Mouse (Mus musculus): Measurements from ENCODE around the gene Sidt2. TPM values are rescaled to one million over a fixed set of nuclear protein-coding genes. Genes with fewer than 3 reads are reported as not detected.

Gene Sidt2
- polyA plus RNA-seq, 1 experiment from 2014 or later: 43.9 TPM

- WGBS: under 1% methylated on average over 15 of the region's 27 CpGs
- H3K4me2 ChIP-seq (ENCODE audit: low read length): peak overlapping the region; percentile 64
- H3K27ac ChIP-seq (replicated peaks in 1 of 2; ENCODE audit: control insufficient read depth in 1 of 2, insufficient read depth in 1 of 2, low read depth in 2 of 2, low read length in 2 of 2): peak overlapping the region; percentile 68 to 99; a peak in 3 of 4 replicates
- H3K9ac ChIP-seq (ENCODE audit: low read length): peak overlapping the region; percentile 98
- no peaks in the 10 kb centered on the region for H3K27me3 ChIP-seq (ENCODE audit: control insufficient read depth, insufficient read depth, low read length)
- H3K4me3 ChIP-seq (ENCODE audit: control insufficient read depth in 1 of 2, insufficient read depth in 1 of 2, low read depth in 1 of 2, low read length in 2 of 2): peak overlapping the region; percentile 85 to 90
- H3K36me3 ChIP-seq (ENCODE audit: control insufficient read depth, insufficient read depth, low read length): peaks cover 46% of the 10 kb centered on the region
- H3K9me3 ChIP-seq (ENCODE audit: control insufficient read depth, low read length): no peaks in the 10 kb centered on the region
- peaks cover 0 to 20% of the 10 kb centered on the region in 2 experiments; a peak in 2 of 4 replicates for H3K4me1 ChIP-seq (ENCODE audit: control insufficient read depth in 2 of 2, insufficient read depth in 2 of 2, low read length in 2 of 2)
- ATAC-seq (ENCODE audit: insufficient number of reproducible peaks, insufficient read depth, low FRiP score, low read depth): no peak; the same call in 1 of the 2 replicates
Measured at GRCm38 (mm10) chr9:45905811-45906237, 49.2 kb downstream of the Sidt2 start.

GRCm38 (mm10) chr9:45905196-45905595, 49.9 kb downstream of the Sidt2 start:
- H3K4me3 ChIP-seq (ENCODE audit: control insufficient read depth in 1 of 2, insufficient read depth in 1 of 2, low read depth in 1 of 2, low read length in 2 of 2): peak overlapping the region in 1 of 2 experiments; percentile 85; a peak in 3 of 4 replicates
- peaks cover 40% of the 10 kb centered on the region for H3K36me3 ChIP-seq (ENCODE audit: control insufficient read depth, insufficient read depth, low read length)
- no peaks in the 10 kb centered on the region for H3K9me3 ChIP-seq (ENCODE audit: control insufficient read depth, low read length)
- ATAC-seq (ENCODE audit: insufficient number of reproducible peaks, insufficient read depth, low FRiP score, low read depth): no peak
- peaks cover 0 to 20% of the 10 kb centered on the region in 2 experiments; a peak in 2 of 4 replicates for H3K4me1 ChIP-seq (ENCODE audit: control insufficient read depth in 2 of 2, insufficient read depth in 2 of 2, low read length in 2 of 2)
- peak overlapping the region; percentile 64 for H3K4me2 ChIP-seq (ENCODE audit: low read length)
- peak overlapping the region; percentile 98 for H3K9ac ChIP-seq (ENCODE audit: low read length)
- no peaks in the 10 kb centered on the region for H3K27me3 ChIP-seq (ENCODE audit: control insufficient read depth, insufficient read depth, low read length)
- WGBS: 52% methylated on average over 4 of the region's 4 CpGs
- H3K27ac ChIP-seq (replicated peaks in 1 of 2; ENCODE audit: control insufficient read depth in 1 of 2, insufficient read depth in 1 of 2, low read depth in 2 of 2, low read length in 2 of 2): no peak overlapping the region

- no peaks in the 10 kb centered on the region for H3K9me3 ChIP-seq (ENCODE audit: control insufficient read depth, low read length)
- H3K4me1 ChIP-seq (ENCODE audit: control insufficient read depth in 2 of 2, insufficient read depth in 2 of 2, low read length in 2 of 2): no peaks in the 10 kb centered on the region
- no peak overlapping the region for H3K4me3 ChIP-seq (ENCODE audit: control insufficient read depth in 1 of 2, insufficient read depth in 1 of 2, low read depth in 1 of 2, low read length in 2 of 2)
- H3K4me2 ChIP-seq (ENCODE audit: low read length): no peak overlapping the region
- H3K27me3 ChIP-seq (ENCODE audit: control insufficient read depth, insufficient read depth, low read length): no peaks in the 10 kb centered on the region
- peaks cover 97% of the 10 kb centered on the region for H3K36me3 ChIP-seq (ENCODE audit: control insufficient read depth, insufficient read depth, low read length)
- ATAC-seq (ENCODE audit: insufficient number of reproducible peaks, insufficient read depth, low FRiP score, low read depth): no peak
- H3K27ac ChIP-seq (replicated peaks in 1 of 2; ENCODE audit: control insufficient read depth in 1 of 2, insufficient read depth in 1 of 2, low read depth in 2 of 2, low read length in 2 of 2): no peak overlapping the region
- no peak overlapping the region for H3K9ac ChIP-seq (ENCODE audit: low read length)
Measured at GRCm38 (mm10) chr9:45893681-45894080, 61.4 kb downstream of the Sidt2 start.

Small RNA genes within 50 kb of the gene (microRNA-seq; reads per million reads assigned to microRNA genes)
- not detected for gene Mir7087

Other genes starting within 250 kb of the Sidt2 start
- 12.7 and 14.3 TPM in 2 replicates for gene Cep164, start 126.6 kb downstream of the Sidt2 start, polyA plus RNA-seq (2014; fragmentation: Nextera tagmentation; extraction: Ambion mirVana)
- gene Bace1, start 116.7 kb downstream of the Sidt2 start, polyA plus RNA-seq (2014; fragmentation: Nextera tagmentation; extraction: Ambion mirVana): 21.8 and 22.9 TPM in 2 replicates
- 12.1 and 13.5 TPM in 2 replicates for gene Pcsk7, start 48.8 kb downstream of the Sidt2 start, polyA plus RNA-seq (2014; fragmentation: Nextera tagmentation; extraction: Ambion mirVana)
- gene Rnf214, start 48.3 kb downstream of the Sidt2 start, polyA plus RNA-seq (2014; fragmentation: Nextera tagmentation; extraction: Ambion mirVana): 42.9 and 45.5 TPM in 2 replicates
- gene Tagln, start 19.2 kb downstream of the Sidt2 start, polyA plus RNA-seq (2014; fragmentation: Nextera tagmentation; extraction: Ambion mirVana): 122 and 143 TPM in 2 replicates
- gene Pafah1b2, start 57.4 kb upstream of the Sidt2 start, polyA plus RNA-seq (2014; fragmentation: Nextera tagmentation; extraction: Ambion mirVana): 141 and 148 TPM in 2 replicates
- gene Sik3, start 57.6 kb upstream of the Sidt2 start, polyA plus RNA-seq (2014; fragmentation: Nextera tagmentation; extraction: Ambion mirVana): 13.1 and 14.1 TPM in 2 replicates